Mouse (Mus musculus) liver, postnatal 0 days (tissue): Measurements from ENCODE around the gene Slc38a1.

ENCODE experiments used
- CTCF ChIP-seq: sonication (generic); IDR thresholded peaks from 2 replicates; pipeline ENCODE4 v1.5.1; 2016; ENCODE audit warnings: antibody characterized with exemption, low read depth
- EP300 ChIP-seq: IDR thresholded peaks from 2 replicates; pipeline ENCODE4 v1.6.1; 2016; ENCODE audit warnings: antibody characterized with exemption, low read depth, mild to moderate bottlenecking

DNA sequence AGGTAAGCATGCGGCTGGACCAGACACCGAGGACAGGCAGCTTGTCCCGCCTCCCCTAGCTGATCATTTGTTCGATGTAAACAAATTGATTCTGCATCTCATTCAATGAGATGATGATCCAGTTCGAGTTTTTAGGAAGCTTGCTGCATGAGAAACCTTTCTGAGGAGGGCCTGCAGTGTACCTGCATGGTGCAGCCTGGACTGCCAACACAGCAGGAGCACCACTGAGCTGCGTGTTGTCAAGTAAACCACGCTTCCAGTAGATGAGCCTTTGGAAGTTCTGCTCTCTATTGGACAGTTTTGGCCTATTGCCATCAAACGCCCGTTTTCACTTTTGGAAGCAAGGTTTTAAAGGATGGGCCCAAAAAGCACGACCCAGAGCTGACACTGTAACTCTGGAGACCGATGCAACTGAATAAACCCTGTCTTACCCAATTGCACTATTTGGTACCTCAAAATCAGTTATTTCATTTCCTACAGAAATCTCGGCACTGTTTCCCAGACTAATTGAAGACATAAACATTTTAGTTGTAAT is 46.1 kb upstream of the Slc38a1 start:
- no peak for TF ChIP-seq CTCF
- TF ChIP-seq EP300, result no peak
